Mouse (Mus musculus): ENCODE measurements around the gene Rnf10.

- TF ChIP-seq CTCF (IDR thresholded peaks at IDR 0.05) (no peak), EP300 (IDR thresholded peaks at IDR 0.05) (no peak)
These were observed 12.3 kb downstream of the Rnf10 start for GRCm38 (mm10) chr5:115260356-115260755.

Measured in lung, postnatal 0 days (tissue).